Mouse (Mus musculus) heart, postnatal 0 days (tissue): ENCODE data around the gene Suox. TPM values are rescaled to one million over a fixed set of nuclear protein-coding genes. Genes with fewer than 3 reads are reported as not detected.

Experiments
- ATAC-seq: fragments of 200-750 bp; cut with Nextera tagmentation; 2 replicates; pipeline ENCODE4 v1.8.0; 2017; ENCODE audit warnings: low read depth, moderate number of reproducible peaks, moderate library complexity; ENCODE audit not compliant: insufficient read depth
- DNase-seq: peaks from one replicate; pipeline ENCODE4 v3.0.0-alpha.2; 2016; ENCODE audit warnings: low spot score
- H3K27ac ChIP-seq: fragments of 300-500 bp; sonication (generic); 2 replicates; pipeline ENCODE4 v1.5.1; 2014; ENCODE audit warnings: low read depth, mild to moderate bottlenecking
- H3K27me3 ChIP-seq: fragments of 300-500 bp; sonication (generic); 2 replicates; pipeline ENCODE4 v1.6.1; 2014; ENCODE audit warnings: low read length, mixed read lengths; ENCODE audit not compliant: control insufficient read depth, insufficient read depth
- H3K36me3 ChIP-seq: fragments of 300-500 bp; sonication (generic); replicated peaks from 2 replicates; pipeline ENCODE4 v1.6.1; 2014; ENCODE audit warnings: low read length, mixed read lengths; ENCODE audit not compliant: control insufficient read depth, insufficient read depth
- H3K4me1 ChIP-seq: fragments of 300-500 bp; sonication (generic); 2 replicates; pipeline ENCODE4 v1.6.1; 2014; ENCODE audit warnings: antibody characterized with exemption; ENCODE audit not compliant: control insufficient read depth, insufficient read depth
- H3K4me2 ChIP-seq: fragments of 300-500 bp; sonication (generic); 2 replicates; pipeline ENCODE4 v1.6.1; 2014; ENCODE audit warnings: low read depth, mild to moderate bottlenecking, low read length, moderate library complexity
- H3K4me3 ChIP-seq: fragments of 300-500 bp; sonication (generic); 2 replicates; pipeline ENCODE4 v1.5.1; 2014; ENCODE audit warnings: low read depth, low read length
- H3K9ac ChIP-seq: fragments of 300-500 bp; sonication (generic); replicated peaks from 2 replicates; pipeline ENCODE4 v1.6.1; 2014; ENCODE audit warnings: low read depth, low read length, mixed read lengths
- H3K9me3 ChIP-seq: fragments of 300-500 bp; sonication (generic); replicated peaks from 2 replicates; pipeline ENCODE4 v1.6.1; 2016; ENCODE audit warnings: low read length; ENCODE audit not compliant: control insufficient read depth
- CTCF ChIP-seq: IDR thresholded peaks from 2 replicates; pipeline ENCODE4 v1.5.1; 2016; ENCODE audit warnings: antibody characterized with exemption, control low read depth, low read depth
- EP300 ChIP-seq: IDR thresholded peaks from 2 replicates; pipeline ENCODE4 v1.6.1; 2016; ENCODE audit warnings: antibody characterized with exemption, low read depth
- WGBS: fragments of 180-500 bp; shearing (Covaris S2); extraction: QIAGEN DNeasy Blood & Tissue Kit; methylation state at CpG from one replicate; pipeline ENCODE4 v1.1.7; 2014; 5-methylcytosine and 5-hydroxymethylcytosine counted together
- polyA plus RNA-seq: library from polyadenylated mRNA; unstranded; fragments of >200 nt; fragmentation: Nextera tagmentation; extraction: Ambion mirVana; gene quantifications from 2 replicates; pipeline ENCODE4 v1.2.1, GENCODE M21; 2015
- total RNA-seq: library from RNA; depleted of rRNA; stranded (reverse); fragments of >200 nt; gene quantifications from 2 replicates; pipeline ENCODE4 v1.2.3, GENCODE M21; 2014; ENCODE audit warnings: low replicate concordance

Gene Suox
- total and polyA plus RNA-seq, 2 experiments from 2014 or later: 12.5 to 17.2 TPM

DNA sequence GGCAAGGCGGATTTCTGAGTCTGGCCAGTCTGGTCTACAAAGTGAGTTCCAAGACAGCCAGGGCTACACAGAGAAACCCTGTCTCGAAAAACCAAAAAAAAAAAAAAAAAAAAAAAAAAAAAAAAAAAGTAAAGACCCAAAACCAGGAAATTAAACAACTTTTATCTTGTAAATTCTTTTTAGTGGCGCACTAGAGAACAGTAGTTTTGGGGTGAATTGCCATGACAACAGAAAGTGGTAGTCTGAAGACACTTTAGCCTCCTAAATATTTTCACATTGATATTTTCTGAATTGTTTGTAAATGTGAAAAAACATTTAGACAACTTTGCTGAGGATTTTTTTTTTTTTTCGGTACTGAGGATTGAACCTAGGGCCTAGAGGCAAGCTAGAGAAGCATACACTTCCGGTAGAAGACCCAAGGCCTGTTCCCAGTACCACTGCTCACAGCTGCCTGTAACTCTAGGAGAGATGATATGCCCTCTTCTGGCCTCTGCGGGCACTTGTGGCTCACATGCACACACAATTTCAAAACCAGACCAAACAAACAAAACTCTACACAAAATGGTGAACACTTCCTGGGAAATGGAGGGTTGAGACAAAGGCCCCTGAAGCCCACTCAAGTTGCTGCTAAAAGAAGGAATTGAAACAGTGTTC lies 23.3 kb upstream of the Suox start:
- Histone ChIP-seq H3K4me3 (no peak overlapping the region), H3K9me3 (no peaks in the 10 kb centered on the region), H3K4me1 (peaks cover 19% of the 10 kb centered on the region), H3K4me2 (no peak overlapping the region), H3K27me3 (no peaks in the 10 kb centered on the region), H3K36me3 (peaks cover 20% of the 10 kb centered on the region), H3K9ac (no peak overlapping the region), H3K27ac (0 out of 2 replicates have a peak overlapping the region, but pooled peaks have one; percentile 14)
- 88% methylated on average over 6 of the region's 6 CpGs for WGBS
- no peak for ATAC-seq
- no peak for DNase-seq
- TF ChIP-seq CTCF (no peak), EP300 (no peak)

DNA sequence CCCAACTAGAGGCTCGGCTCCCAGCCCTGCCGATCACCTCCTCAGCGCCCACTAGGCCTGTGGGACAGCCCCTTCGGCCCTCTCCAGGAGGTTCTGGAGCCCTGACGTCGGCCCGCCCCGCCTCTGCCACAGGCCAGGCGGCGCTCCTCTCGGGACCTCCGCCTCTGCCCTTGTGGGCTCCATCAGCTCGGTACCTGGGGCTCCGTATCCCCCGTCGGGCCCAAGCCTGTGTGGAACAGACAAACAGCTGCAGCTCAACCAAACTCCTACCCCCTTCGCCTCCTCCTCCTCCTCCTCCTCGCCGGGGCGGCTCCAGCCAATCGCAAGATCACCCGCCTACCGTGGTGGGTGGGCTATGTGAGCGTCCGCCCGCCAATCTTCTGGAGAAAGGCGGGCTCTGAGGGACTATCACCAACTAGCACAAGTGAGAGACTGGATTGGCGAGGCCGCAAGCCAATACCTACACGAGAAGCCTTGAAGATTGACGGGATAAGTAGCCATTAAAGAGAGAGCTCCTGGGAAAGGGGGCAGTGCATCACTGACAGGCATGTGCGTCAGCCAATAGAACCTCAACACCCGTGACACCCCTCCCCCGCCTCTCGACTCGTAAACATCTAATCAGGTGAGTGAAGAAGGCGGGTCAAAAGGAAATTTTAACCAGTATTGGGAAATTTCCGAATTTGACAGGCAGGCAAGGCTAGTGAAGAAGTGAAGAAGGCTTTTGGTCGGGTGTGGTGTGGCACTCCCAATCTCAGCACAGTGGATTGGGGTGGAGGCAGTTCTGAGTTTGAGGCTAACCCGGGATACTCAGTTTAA lies 22.3 kb upstream of the Suox start, which contains the start of gene Rab5b:
Rab5b (minus strand) TSS at position 273 of the 816 bp plus-strand sequence.
- Histone ChIP-seq H3K27me3 (no peaks in the 10 kb centered on the region), H3K36me3 (peaks cover 18% of the 10 kb centered on the region), H3K27ac (peak within 1 kb of the TSS; percentile 95), H3K9me3 (no peaks in the 10 kb centered on the region), H3K4me2 (peak within 1 kb of the TSS; percentile 84), H3K4me1 (peaks cover 19% of the 10 kb centered on the region), H3K4me3 (peak within 1 kb of the TSS; percentile 76), H3K9ac (peak within 1 kb of the TSS; percentile 86)
- DNase-seq (peak; percentile 100), ATAC-seq (peak; percentile 98)
- 0 out of 2 replicates have a peak, but pooled peaks have one; percentile 10 for TF ChIP-seq CTCF
- peak; percentile 74 for TF ChIP-seq EP300
- under 1% methylated on average over 34 of the region's 40 CpGs for WGBS

DNA sequence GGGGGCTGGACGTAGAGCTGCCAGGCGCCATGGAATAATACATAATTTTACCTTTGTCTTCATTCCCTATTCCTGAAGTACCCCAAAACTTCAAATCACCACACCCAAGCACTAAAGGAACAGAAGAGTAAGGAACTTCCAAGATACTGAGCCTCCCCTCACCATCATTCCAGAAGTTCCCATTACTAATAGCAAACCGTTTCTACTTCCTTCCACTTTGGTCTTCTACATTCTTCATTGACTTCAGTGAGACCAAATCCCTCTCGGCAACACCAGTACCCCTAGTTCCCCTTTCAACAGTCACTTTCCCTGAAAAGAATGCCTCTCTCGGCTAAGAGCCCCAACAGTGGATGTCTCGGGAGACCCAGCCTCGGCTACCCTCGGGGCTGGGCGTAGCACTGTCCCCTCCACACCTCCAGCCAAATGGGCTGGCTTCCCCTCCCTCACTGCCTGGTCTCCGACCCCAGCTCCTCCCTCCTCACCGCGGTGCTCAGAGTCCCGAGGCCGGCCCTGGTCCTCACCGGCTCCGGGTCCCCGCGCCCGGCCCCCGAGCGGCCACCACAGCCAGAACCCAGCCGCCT lies 21.6 kb upstream of the Suox start:
- no peaks in the 10 kb centered on the region for H3K27me3 ChIP-seq
- peaks cover 11% of the 10 kb centered on the region for H3K36me3 ChIP-seq
- H3K9ac ChIP-seq: peak overlapping the region; percentile 86
- ATAC-seq: no peak
- H3K9me3 ChIP-seq: no peaks in the 10 kb centered on the region
- DNase-seq: no peak
- under 1% methylated on average over 22 of the region's 22 CpGs for WGBS
- peaks cover 19% of the 10 kb centered on the region for H3K4me1 ChIP-seq
- H3K4me3 ChIP-seq: peak overlapping the region; percentile 76
- no peak for TF ChIP-seq EP300
- no peak for TF ChIP-seq CTCF
- peak overlapping the region; percentile 84 for H3K4me2 ChIP-seq
- peak overlapping the region; percentile 95 for H3K27ac ChIP-seq

DNA sequence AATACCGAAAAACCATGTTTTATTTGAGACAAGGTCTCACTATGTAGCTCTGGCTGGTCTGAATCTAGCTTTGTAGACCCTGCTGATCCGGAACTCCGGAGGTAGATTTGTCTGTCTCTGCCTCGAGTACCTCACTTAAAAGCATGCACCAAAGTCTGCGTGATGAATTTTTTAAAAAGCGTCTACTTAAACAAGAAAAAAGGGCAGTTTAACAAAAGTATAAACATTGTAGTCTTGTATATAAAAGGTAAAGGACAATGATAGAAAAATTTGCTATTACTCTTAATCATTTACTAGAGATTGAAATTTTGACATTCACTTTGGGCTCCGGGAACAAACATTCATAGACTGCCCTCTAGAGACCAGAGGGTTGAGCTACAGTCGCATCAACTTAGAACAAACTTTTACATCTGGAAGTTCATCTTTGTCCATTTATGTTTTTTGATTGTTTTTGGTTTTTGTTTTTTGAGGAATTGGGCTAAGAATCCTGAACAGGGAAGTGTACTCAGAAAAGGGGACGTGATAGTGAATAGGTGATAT lies 666 bp upstream of the Suox start:
- WGBS: 3% methylated on average over 9 of the region's 9 CpGs
- peak; percentile 32 for DNase-seq
- H3K9me3 ChIP-seq: no peaks in the 10 kb centered on the region

DNA sequence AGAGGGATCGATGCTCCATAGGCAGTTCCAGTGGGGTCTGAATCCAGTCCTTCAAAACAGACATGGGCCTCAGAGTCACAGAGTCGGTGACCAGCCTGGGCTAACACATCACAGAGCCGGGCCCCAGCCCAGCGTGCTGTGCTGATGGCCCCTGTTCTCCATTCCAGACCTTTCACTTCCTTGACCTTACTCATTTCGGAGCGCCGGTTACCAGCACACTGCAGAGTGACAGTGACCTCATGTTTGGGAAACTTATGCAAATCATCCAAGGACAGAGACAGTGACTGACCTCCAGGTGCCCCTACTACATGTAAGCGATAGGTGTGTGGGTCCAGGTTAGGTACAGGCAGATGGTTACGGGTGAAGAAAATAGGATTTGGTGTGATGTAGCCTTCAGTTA lies 2.7 kb downstream of the Suox start:
- Histone ChIP-seq H3K9ac (no peak overlapping the region), H3K4me2 (no peak overlapping the region), H3K9me3 (no peaks in the 10 kb centered on the region), H3K4me3 (no peak overlapping the region), H3K27ac (no peak overlapping the region), H3K36me3 (no peaks in the 10 kb centered on the region), H3K4me1 (no peaks in the 10 kb centered on the region), H3K27me3 (no peaks in the 10 kb centered on the region)
- no peak for TF ChIP-seq CTCF
- TF ChIP-seq EP300: no peak
- no peak for DNase-seq
- 88% methylated on average over 9 of the region's 9 CpGs for WGBS
- no peak for ATAC-seq

More for the DNA sequence above, 666 bp upstream of the Suox start:
- no peaks in the 10 kb centered on the region for H3K27me3 ChIP-seq
- H3K36me3 ChIP-seq: peaks cover 4% of the 10 kb centered on the region
- no peaks in the 10 kb centered on the region for H3K4me1 ChIP-seq
- H3K4me2 ChIP-seq: peak overlapping the region; percentile 83
- no peak for ATAC-seq
- H3K27ac ChIP-seq: peak overlapping the region; percentile 66
- no peak for TF ChIP-seq EP300
- TF ChIP-seq CTCF: peak; percentile 56
- H3K9ac ChIP-seq: peak overlapping the region; percentile 47; the same call in 1 of the 2 replicates
- peak overlapping the region; percentile 74 for H3K4me3 ChIP-seq
